Mouse (Mus musculus) G1E (cell line): ENCODE measurements around the gene Hoxa11. TPM values are rescaled to one million over a fixed set of nuclear protein-coding genes. Genes with fewer than 3 reads are reported as not detected.

ENCODE experiments used
- ATAC-seq: 2 replicates; pipeline ENCODE4 v1.8.0; 2016; ENCODE audit warnings: mild to moderate bottlenecking; ENCODE audit not compliant: insufficient number of reproducible peaks, poor library complexity, low FRiP score, severe bottlenecking; ENCODE audit errors: extremely low read depth
- DNase-seq: peaks from one replicate; pipeline ENCODE4 v3.0.0; 2012; ENCODE audit warnings: low spot score
- H3K27me3 ChIP-seq: 2 replicates; pipeline ENCODE4 v1.6.1; 2012; ENCODE audit warnings: mild to moderate bottlenecking, low read length, inconsistent platforms; ENCODE audit not compliant: insufficient read depth
- H3K36me3 ChIP-seq: replicated peaks from 2 replicates; pipeline ENCODE3; 2012; ENCODE audit warnings: mild to moderate bottlenecking, inconsistent platforms
- H3K4me1 ChIP-seq: 2 replicates; pipeline ENCODE4 v1.6.1; 2012; ENCODE audit warnings: low read depth, low read length, inconsistent platforms, mixed read lengths; ENCODE audit not compliant: insufficient read depth
- H3K4me3 ChIP-seq: 2 replicates; pipeline ENCODE4 v1.5.1; 2012; ENCODE audit warnings: low read depth, mild to moderate bottlenecking, inconsistent platforms, low read length, moderate library complexity, mixed read lengths
- H3K9me3 ChIP-seq: replicated peaks from 2 replicates; pipeline ENCODE4 v1.6.1; 2012; ENCODE audit warnings: inconsistent platforms
- CTCF ChIP-seq: IDR thresholded peaks from 2 replicates; pipeline ENCODE4 v1.5.1; 2012; ENCODE audit warnings: low read depth, low read length, inconsistent platforms, mixed read lengths
- GATA1 ChIP-seq: IDR thresholded peaks from 2 replicates; pipeline ENCODE4 v1.6.1; 2012; ENCODE audit warnings: borderline replicate concordance, low read length, inconsistent platforms, mixed read lengths
- GATA2 ChIP-seq: IDR thresholded peaks from 2 replicates; pipeline ENCODE4 v1.6.1; 2012; ENCODE audit warnings: low read depth, low read length, inconsistent platforms, borderline replicate concordance
- POLR2AphosphoS5 ChIP-seq: IDR thresholded peaks from 2 replicates; pipeline ENCODE4 v1.6.1; 2012; ENCODE audit warnings: low read depth, low read length, inconsistent platforms; ENCODE audit not compliant: insufficient replicate concordance
- TAL1 ChIP-seq: conservative IDR thresholded peaks from 2 replicates; pipeline ENCODE4 v1.6.1; 2012; ENCODE audit warnings: low read depth, low read length, inconsistent platforms, mixed read lengths
- polyA plus RNA-seq: library from polyadenylated mRNA; stranded (reverse); fragments of >175 nt; gene quantifications from 2 replicates; pipeline ENCODE4 v1.2.3, GENCODE M21; 2012
- total RNA-seq, 2 experiments: library from RNA; stranded (forward) in 1 of 2; stranded (reverse) in 1 of 2; fragments of 200-1000 nt in 1 of 2; fragments of >200 nt in 1 of 2; fragmentation: Nextera tagmentation in 1 of 2; gene quantifications; 2 replicates each; pipeline ENCODE4 v1.2.3; 2014 to 2017

Gene Hoxa11
- total and polyA plus RNA-seq, 3 experiments = not detected

GRCm38 (mm10) chr6:52221337-52221992 lies 24.1 kb downstream of the Hoxa11 start, which contains the start of gene Hoxa7:
Hoxa7 (minus strand) TSS chr6:52221854.
- Histone ChIP-seq H3K4me1 (peaks cover 10% of the 10 kb centered on the region), H3K4me3 (peak within 1 kb of the TSS; percentile 62; the same call in 1 of the 2 replicates), H3K9me3 (peaks cover 9% of the 10 kb centered on the region), H3K27me3 (peaks cover 51% of the 10 kb centered on the region), H3K36me3 (no peaks in the 10 kb centered on the region)
- TF ChIP-seq GATA1 = no peak
- peak; percentile 83 for TF ChIP-seq CTCF
- TF ChIP-seq GATA2 = no peak
- ATAC-seq (peak; percentile 60), DNase-seq (peak; percentile 39)

- ATAC-seq = no peak
- DNase-seq = no peak
These were observed 24.7 kb downstream of the Hoxa11 start for GRCm38 (mm10) chr6:52220865-52221310.

GRCm38 (mm10) chr6:52220003-52220864 lies 25.4 kb downstream of the Hoxa11 start:
- no peaks in the 10 kb centered on the region for H3K36me3 ChIP-seq
- no peak overlapping the region for H3K4me3 ChIP-seq
- no peak for TF ChIP-seq TAL1
- no peak for TF ChIP-seq GATA1
- no peak for TF ChIP-seq GATA2
- no peak for TF ChIP-seq CTCF
- TF ChIP-seq POLR2AphosphoS5 = no peak
- H3K27me3 ChIP-seq = peaks cover 48% of the 10 kb centered on the region
- DNase-seq = no peak
- ATAC-seq = no peak
- peaks cover 10% of the 10 kb centered on the region for H3K4me1 ChIP-seq
- H3K9me3 ChIP-seq = peaks cover 9% of the 10 kb centered on the region

More at GRCm38 (mm10) chr6:52220865-52221310, 24.7 kb downstream of the Hoxa11 start:
- H3K4me3 ChIP-seq = no peak overlapping the region
- peaks cover 10% of the 10 kb centered on the region for H3K4me1 ChIP-seq
- no peaks in the 10 kb centered on the region for H3K36me3 ChIP-seq
- TF ChIP-seq TAL1 (no peak), GATA2 (no peak), GATA1 (no peak)
- H3K27me3 ChIP-seq = peaks cover 50% of the 10 kb centered on the region
- peaks cover 9% of the 10 kb centered on the region for H3K9me3 ChIP-seq

- Histone ChIP-seq H3K4me3 (no peak overlapping the region), H3K27me3 (peaks cover 42% of the 10 kb centered on the region)
These were observed 26.2 kb downstream of the Hoxa11 start for GRCm38 (mm10) chr6:52219234-52219942.

GRCm38 (mm10) chr6:52218643-52219215 lies 26.9 kb downstream of the Hoxa11 start:
- TF ChIP-seq POLR2AphosphoS5 (no peak), CTCF (no peak), TAL1 (no peak), GATA1 (no peak), GATA2 (no peak)
- no peak for ATAC-seq
- H3K4me3 ChIP-seq = no peak overlapping the region
- H3K9me3 ChIP-seq = peaks cover 9% of the 10 kb centered on the region
- H3K4me1 ChIP-seq = peaks cover 10% of the 10 kb centered on the region
- no peak for DNase-seq
- H3K27me3 ChIP-seq = peaks cover 36% of the 10 kb centered on the region
- H3K36me3 ChIP-seq = no peaks in the 10 kb centered on the region

More at GRCm38 (mm10) chr6:52219234-52219942, 26.2 kb downstream of the Hoxa11 start:
- Histone ChIP-seq H3K4me1 (peaks cover 10% of the 10 kb centered on the region), H3K36me3 (no peaks in the 10 kb centered on the region), H3K9me3 (peaks cover 9% of the 10 kb centered on the region)
- ATAC-seq (no peak), DNase-seq (no peak)
- TF ChIP-seq CTCF (no peak), TAL1 (no peak), GATA2 (no peak), POLR2AphosphoS5 (no peak), GATA1 (no peak)
